Mouse (Mus musculus) thymus, postnatal 4 days (tissue): ENCODE measurements around the gene Dnajb14.
A peak's percentile ranks its signal among the peaks of the same experiment; 100 is the strongest.
"Not testable (repeated sequence)": the region's sequence is repeated elsewhere in the genome, so short reads cannot be mapped to it uniquely, and the experiment has no call there.

Experiments
- DNase-seq: peaks from one replicate; pipeline ENCODE4 v3.0.0; 2021

Gene Dnajb14

GRCm38 (mm10) chr3:137867437-137868093, at the start of gene Dnajb14:
Gene Dnajb14 (plus strand): TSS chr3:137867675.
- DNase-seq, result peak; percentile 71

GRCm38 (mm10) chr3:137818713-137819112, 48.8 kb upstream of the Dnajb14 start:
- peak; percentile 25 for DNase-seq

DNA sequence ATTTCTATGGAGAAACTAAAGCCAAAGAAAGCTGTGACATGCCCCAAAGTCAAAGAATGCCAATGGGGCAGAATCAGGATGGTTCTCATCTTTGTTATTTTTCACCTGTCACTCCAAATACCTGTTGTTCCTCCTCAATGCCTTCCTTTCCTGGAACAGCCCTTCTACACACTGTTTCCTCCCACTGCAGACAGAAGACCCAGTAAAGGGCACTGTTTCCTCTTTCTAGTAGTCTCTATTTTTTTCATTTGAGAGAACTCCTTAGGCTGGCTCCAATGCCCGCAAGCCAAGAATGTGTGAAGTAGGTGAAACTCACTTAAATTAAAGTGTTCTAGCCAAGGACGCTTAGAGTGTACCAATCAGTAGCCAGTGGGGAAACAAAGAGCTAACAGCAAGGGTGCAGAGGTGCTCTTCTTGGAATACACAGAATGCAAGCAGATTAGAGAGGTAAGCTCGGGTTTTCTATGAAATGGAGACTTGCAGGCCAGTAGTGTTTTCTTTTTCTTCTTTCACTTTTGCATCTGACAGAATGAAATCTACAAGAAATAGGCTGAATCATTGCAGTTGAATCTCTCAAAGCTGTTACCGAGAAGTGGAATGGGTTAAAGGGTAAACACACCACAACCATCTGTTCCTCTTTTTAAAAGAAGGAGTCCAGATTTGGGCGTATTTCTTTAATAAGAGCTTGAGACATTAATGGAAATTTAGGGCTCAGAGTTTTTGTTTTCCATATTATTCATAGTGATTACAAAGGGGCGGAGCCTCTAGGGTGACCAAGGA, 46.6 kb upstream of the Dnajb14 start:
- DNase-seq, result no peak

DNA sequence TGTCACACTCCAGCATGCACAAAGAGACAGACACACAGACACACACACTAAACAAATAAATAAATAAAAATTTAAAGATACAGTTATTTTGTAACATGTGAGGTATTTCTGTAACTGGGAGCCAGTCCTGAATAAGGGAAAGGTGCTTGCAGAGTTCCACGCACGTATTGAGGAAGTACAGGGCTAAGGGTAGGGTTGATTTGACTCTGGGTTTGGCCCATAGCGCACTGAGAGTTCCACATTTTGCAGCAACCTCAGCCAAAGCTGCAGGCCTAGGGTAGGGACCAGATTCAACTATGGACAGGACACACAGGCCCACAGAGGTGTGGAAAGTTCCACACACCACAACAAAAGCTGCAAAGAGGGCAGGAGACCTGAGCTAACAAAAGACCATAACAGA, 44.2 kb upstream of the Dnajb14 start:
- no peak for DNase-seq

- DNase-seq, result peak; percentile 15
Measured at GRCm38 (mm10) chr3:137827678-137828077, 39.8 kb upstream of the Dnajb14 start.

- DNase-seq, result no peak
Measured at GRCm38 (mm10) chr3:137831156-137831555, 36.3 kb upstream of the Dnajb14 start.

DNA sequence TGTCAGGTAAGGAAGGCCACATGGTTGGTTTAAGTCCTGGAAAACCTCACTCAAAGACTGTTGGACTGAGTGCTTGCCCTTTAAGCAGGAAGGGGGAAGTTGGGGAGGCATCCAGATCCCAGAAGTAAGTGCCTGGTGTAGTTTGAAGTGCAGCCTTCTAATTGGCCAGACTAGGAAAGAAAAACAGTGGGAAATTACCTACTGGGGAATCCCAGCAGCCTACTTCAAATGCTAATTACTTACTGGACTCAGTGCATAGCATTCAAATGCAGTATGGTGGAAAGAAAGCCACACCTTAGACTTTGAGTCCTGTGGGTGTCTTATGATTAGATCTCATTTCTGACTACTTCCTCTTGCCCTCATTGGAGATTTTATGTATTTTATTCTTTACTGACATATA, 34.3 kb upstream of the Dnajb14 start:
- no peak for DNase-seq

DNA sequence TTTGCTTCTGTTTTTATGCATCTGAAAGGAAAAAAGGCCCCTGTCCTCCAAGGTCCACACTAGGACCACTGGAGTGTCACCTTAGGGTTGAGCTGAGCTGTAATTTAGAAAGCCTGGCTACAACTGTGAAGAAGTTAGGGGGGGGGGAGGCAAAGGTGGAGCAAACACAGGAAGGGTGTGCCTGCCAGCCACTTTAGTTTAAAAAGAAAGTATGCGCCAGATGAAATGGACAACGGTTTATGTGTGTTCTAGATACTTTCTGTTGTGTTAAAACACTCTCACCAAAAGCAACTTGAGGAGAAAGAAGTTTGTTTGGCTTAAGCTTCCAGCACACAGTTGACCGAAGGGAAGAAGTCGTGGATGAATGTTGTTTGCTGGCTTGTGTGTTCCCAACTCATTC, 33.8 kb upstream of the Dnajb14 start:
- DNase-seq, result no peak

GRCm38 (mm10) chr3:137836543-137836942, 30.9 kb upstream of the Dnajb14 start:
- no peak for DNase-seq

GRCm38 (mm10) chr3:137838160-137838559, 29.3 kb upstream of the Dnajb14 start:
- no peak for DNase-seq

DNA sequence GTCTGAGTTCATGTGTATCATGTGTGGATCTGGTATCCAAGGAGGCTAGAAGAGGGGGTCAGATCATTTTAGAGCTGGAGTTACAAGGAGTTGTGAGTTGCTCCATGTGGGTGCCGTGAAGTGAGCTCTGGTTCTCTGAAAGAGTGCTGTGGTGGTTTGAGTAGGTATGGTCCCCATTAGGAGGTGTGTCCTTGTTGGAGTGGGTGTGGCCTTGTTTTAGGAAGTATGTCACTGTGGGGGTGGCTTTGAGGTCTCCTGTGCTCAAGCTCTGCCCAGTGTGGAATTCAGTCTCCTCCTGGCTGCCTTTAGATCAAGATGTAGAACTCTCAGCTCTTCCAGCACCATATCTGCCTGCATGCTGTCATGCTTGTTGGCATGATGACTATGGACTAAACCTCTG, 24.5 kb upstream of the Dnajb14 start:
- DNase-seq, result no peak

- DNase-seq, result no peak
Measured at GRCm38 (mm10) chr3:137844263-137844662, 23.2 kb upstream of the Dnajb14 start.

DNA sequence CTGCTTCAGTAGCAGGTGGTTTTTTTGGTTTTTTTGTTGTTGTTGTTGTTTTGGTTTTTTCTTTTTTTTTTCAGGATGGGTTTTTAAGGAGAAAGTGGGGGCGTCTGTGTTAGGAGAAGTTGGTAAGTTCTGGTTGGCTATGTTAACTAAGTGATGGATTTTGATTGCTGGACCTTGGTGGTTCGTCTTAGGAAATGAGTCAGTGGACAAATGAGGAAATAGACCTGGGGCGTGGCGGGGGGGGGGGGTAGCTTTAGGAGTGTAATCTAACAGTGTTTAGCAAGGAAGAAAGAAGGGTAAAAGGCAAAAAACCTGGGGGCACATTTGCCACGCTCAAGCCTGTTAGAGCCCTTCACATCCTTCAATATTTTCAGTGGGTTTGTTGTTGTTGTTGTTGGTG, 20.9 kb upstream of the Dnajb14 start:
- no peak for DNase-seq

- DNase-seq, result no peak
Measured at GRCm38 (mm10) chr3:137848354-137848753, 19.1 kb upstream of the Dnajb14 start.

DNA sequence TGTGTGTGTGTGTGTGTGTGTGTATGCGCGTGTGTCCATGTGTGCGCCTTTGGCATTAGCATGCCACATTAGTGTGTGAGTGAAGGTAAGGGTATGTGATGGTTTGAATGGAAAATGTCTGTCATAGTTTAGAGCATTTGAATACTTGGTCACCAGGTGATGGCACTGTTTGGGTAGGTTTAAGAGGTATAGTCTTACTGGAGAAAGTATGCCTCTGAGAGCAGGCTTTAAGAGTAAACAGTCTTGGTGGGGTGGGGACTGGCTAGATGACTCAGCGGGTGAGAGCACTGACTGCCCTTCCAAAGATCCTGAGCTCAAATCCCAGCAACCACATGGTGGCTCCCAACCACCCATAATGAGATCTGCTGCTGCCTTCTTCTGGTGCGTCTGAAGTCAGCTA, 17.8 kb upstream of the Dnajb14 start:
- no peak for DNase-seq

GRCm38 (mm10) chr3:137851196-137851595, 16.3 kb upstream of the Dnajb14 start:
- no peak for DNase-seq

DNA sequence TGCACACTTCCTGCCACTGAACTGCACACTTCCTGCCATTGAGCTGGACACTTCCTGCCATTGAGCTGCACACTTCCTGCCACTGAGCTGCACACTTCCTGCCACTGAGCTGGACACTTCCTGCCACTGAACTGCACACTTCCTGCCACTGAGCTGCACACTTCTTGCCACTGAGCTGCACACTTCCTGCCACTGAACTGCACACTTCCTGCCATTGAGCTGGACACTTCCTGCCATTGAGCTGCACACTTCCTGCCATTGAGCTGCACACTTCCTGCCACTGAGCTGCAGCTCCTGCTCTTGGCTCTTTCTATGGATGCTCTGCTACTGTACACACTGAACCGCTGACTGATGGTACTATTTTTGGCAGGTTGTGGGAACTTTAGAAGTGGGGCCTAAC, 14.5 kb upstream of the Dnajb14 start:
- DNase-seq, result not testable (repeated sequence)

DNA sequence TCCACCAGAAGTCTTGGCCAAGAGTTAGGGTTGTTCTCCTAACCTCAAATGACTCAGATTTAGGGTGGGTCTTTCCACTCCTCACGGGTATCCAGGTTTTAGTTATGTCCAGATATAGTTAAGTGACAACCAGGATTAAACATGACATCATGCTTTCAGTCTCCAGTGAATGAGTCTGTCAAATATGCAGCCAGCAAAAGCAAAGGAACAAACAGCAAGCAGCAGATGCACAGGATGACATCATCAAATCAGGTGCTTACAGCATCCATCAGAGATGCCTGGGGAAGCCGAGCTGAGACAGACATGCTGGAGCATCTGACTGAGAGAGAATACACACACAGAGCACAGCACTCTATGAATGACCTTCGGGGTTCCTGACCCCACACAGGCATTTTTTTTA, 12.1 kb upstream of the Dnajb14 start:
- no peak for DNase-seq

- no peak for DNase-seq
Measured at GRCm38 (mm10) chr3:137856061-137856460, 11.4 kb upstream of the Dnajb14 start.

GRCm38 (mm10) chr3:137860394-137861170, 6.9 kb upstream of the Dnajb14 start:
- DNase-seq, result no peak

- no peak for DNase-seq
Measured at GRCm38 (mm10) chr3:137861436-137861835, 6.0 kb upstream of the Dnajb14 start.

DNA sequence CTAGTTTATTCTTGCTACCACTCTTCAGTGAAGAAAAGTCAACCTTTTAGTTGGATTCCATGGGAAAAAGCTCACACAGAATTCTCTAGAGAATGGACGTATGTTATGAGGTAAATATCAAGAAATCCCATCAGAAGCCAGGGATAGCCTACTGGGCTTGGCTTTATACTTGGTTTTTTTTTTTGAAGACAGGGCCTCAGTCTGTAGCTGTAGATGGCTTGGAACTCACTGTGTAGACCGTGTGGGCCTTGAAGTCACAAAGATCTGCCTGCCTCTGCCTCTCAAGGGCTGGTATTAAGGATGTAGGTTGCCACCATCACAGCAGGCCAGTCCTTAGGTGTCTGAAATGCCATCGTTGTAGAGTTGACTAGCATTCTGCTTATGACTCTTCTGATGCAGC, 4.9 kb upstream of the Dnajb14 start:
- DNase-seq, result no peak

DNA sequence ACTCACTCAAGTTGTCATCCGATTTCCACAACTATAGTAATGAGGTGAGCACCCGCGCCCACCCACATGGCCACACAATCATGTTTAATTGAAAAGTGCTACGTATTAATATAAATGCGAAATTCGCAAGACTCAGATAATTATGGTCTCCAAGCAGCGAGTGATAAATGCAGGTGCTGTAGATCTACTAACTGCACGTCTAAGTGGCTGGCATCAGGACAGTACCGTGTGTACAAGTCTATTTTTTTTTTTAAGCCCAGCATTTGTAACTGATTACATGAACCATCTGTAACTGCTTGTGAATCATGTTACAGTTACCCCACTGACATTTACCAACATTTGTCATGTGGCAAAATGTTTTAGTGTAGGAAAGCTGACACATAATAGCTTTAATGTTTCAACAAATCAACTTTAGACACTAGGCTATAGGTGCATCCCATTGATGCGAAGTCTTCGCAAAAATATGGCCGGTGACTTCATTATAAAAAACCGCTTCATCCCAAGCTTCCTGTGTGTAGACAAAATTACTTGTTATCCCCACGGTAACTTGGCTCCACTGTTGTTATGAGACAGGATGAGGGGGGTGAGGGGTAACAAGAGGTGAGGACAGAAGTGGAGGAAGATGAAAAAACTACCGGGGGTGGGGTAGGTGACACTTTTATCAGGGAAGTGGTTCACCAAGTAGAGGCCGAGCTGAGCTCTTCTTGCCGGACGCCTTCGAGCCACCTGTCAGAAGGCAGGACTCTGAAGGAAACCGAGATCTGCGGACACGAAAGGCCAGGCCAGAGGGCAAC, 3.9 kb upstream of the Dnajb14 start:
- DNase-seq, result no peak
